Mouse (Mus musculus): ENCODE data around the gene Egfr.

Gene Egfr

GRCm38 (mm10) chr11:16900653-16901416 lies 148.8 kb downstream of the Egfr start:
- no peak for DNase-seq

GRCm38 (mm10) chr11:16904302-16905011 lies 152.5 kb downstream of the Egfr start:
- no peak for DNase-seq

GRCm38 (mm10) chr11:16905012-16905332 lies 153.0 kb downstream of the Egfr start:
- DNase-seq = no peak

- no peak for DNase-seq
Measured at GRCm38 (mm10) chr11:16906530-16906929, 154.5 kb downstream of the Egfr start.

GRCm38 (mm10) chr11:16907517-16908129 lies 155.6 kb downstream of the Egfr start:
- DNase-seq = no peak

- DNase-seq = no peak
Measured at GRCm38 (mm10) chr11:16914756-16915155, 162.8 kb downstream of the Egfr start.

GRCm38 (mm10) chr11:16915850-16916249 lies 163.8 kb downstream of the Egfr start:
- DNase-seq = no peak

GRCm38 (mm10) chr11:16917512-16917911 lies 165.5 kb downstream of the Egfr start:
- DNase-seq = no peak

- no peak for DNase-seq
Measured at GRCm38 (mm10) chr11:16932159-16932558, 180.2 kb downstream of the Egfr start.

- DNase-seq = no peak
Measured at GRCm38 (mm10) chr11:16935577-16936236, 183.7 kb downstream of the Egfr start.

GRCm38 (mm10) chr11:16941103-16941793 lies 189.2 kb downstream of the Egfr start:
- no peak for DNase-seq

- DNase-seq = no peak
Measured at GRCm38 (mm10) chr11:16941973-16942452, 190.0 kb downstream of the Egfr start.

GRCm38 (mm10) chr11:16943016-16943415 lies 191.0 kb downstream of the Egfr start:
- no peak for DNase-seq

GRCm38 (mm10) chr11:16948756-16949155 lies 196.8 kb downstream of the Egfr start:
- no peak for DNase-seq

- DNase-seq = no peak
Measured at GRCm38 (mm10) chr11:16950226-16950975, 198.4 kb downstream of the Egfr start.

GRCm38 (mm10) chr11:16950976-16951760 lies 199.2 kb downstream of the Egfr start, which contains the start of gene Fbxo48:
TSS of gene Fbxo48 (plus strand) at chr11:16951375.
- peak; percentile 94 for DNase-seq

- no peak for DNase-seq
Measured at GRCm38 (mm10) chr11:16951761-16952010, 199.7 kb downstream of the Egfr start.

GRCm38 (mm10) chr11:16956115-16956862 lies 204.3 kb downstream of the Egfr start:
- DNase-seq = no peak

GRCm38 (mm10) chr11:16957030-16957429 lies 205.0 kb downstream of the Egfr start:
- no peak for DNase-seq

GRCm38 (mm10) chr11:16958520-16958919 lies 206.5 kb downstream of the Egfr start:
- no peak for DNase-seq

All from spleen, adult 18-20 months (tissue).